Mouse (Mus musculus): ENCODE measurements around the gene Srpk3. TPM values are rescaled to one million over a fixed set of nuclear protein-coding genes. Genes with fewer than 3 reads are reported as not detected.
A peak's percentile ranks its signal among the peaks of the same experiment; 100 is the strongest.

Gene Srpk3
- polyA plus RNA-seq, 1 experiment from 2014 or later: 0.99 TPM

DNA sequence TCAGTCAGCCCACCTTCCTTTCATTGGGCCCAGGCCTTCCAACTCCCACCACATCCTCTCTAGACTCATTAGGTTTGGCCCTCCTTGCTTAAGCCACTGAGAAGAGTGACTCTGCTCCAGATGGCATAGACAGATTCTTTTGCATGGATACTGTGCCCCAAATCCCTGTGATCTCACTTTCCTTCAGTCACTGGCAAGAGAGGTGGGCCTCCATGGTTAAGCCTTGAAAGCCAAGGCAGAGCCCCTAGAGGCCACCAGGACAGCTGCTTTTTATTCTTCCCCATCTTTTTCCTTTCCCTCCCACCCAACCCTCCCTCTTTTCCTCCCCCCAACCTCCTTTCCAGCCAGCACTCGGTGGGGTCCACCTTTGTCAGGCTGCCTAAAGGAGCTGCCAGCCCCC, 19.3 kb downstream of the Srpk3 start:
- Histone ChIP-seq H3K27me3 (replicated peaks; ENCODE audit: control insufficient read depth, insufficient read depth, low read length) (no peaks in the 10 kb centered on the region), H3K27ac (ENCODE audit: low read length) (no peak overlapping the region), H3K4me1 (ENCODE audit: control insufficient read depth, insufficient read depth, low read length) (0 out of 2 replicates have a peak, but pooled peaks cover 1% of the 10 kb centered on the region), H3K4me3 (ENCODE audit: low read length) (no peak overlapping the region), H3K9ac (ENCODE audit: low read depth, low read length) (no peak overlapping the region), H3K9me3 (ENCODE audit: control insufficient read depth, low read length) (no peaks in the 10 kb centered on the region), H3K36me3 (ENCODE audit: control insufficient read depth, insufficient read depth, low read length) (no peaks in the 10 kb centered on the region), H3K4me2 (ENCODE audit: low read depth, low read length) (no peak overlapping the region)
- ATAC-seq: no peak
- WGBS: 60% methylated on average over 1 of the region's 1 CpGs

DNA sequence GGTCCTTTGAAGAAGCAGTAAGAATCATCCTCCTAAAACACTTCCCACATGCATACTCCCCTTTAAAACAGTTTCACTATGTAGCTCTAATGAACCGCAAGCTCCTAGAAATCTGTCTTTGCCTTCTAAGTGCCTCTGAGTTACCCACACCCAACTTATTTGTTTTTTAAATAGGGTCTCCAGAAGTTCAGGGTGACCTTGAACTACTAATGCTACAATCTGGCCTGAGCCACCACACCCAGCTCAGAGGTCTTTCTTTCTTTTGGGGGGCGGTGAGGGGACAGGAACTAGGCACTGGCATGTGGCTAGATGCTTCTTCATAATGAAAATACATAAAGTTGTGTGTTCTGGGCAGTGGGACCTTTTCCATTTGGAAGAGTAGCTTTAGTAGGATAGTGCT, 23.3 kb downstream of the Srpk3 start:
- no peaks in the 10 kb centered on the region for H3K27me3 ChIP-seq (replicated peaks; ENCODE audit: control insufficient read depth, insufficient read depth, low read length)

DNA sequence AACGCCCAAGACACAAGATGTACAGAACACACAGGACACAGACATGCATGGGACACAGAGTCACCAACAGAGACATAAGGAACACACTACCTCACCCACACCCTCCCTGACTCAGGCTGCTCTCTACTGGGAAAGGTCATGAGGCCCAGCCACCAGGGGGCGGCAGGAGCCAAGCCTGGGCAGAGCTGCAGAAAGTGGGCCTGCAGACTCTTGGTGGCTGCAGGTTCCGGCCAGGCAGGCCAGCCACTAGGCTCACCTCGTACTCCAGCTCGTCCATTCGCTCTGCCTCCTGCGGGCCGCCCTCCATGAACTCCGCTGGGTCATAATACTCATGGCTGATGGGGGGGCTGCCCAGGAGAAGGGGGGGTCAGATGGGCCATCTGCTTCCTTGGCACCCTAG, 24.3 kb downstream of the Srpk3 start:
- ATAC-seq: peak; percentile 79
- H3K36me3 ChIP-seq (ENCODE audit: control insufficient read depth, insufficient read depth, low read length): no peaks in the 10 kb centered on the region
- no peaks in the 10 kb centered on the region for H3K9me3 ChIP-seq (ENCODE audit: control insufficient read depth, low read length)
- H3K9ac ChIP-seq (ENCODE audit: low read depth, low read length): no peak overlapping the region
- H3K27me3 ChIP-seq (replicated peaks; ENCODE audit: control insufficient read depth, insufficient read depth, low read length): no peaks in the 10 kb centered on the region
- H3K27ac ChIP-seq (ENCODE audit: low read length): no peak overlapping the region
- H3K4me1 ChIP-seq (ENCODE audit: control insufficient read depth, insufficient read depth, low read length): no peaks in the 10 kb centered on the region
- WGBS: 37% methylated on average over 9 of the region's 9 CpGs
- no peak overlapping the region for H3K4me2 ChIP-seq (ENCODE audit: low read depth, low read length)
- H3K4me3 ChIP-seq (ENCODE audit: low read length): no peak overlapping the region

More for the DNA sequence above, 23.3 kb downstream of the Srpk3 start:
- Histone ChIP-seq H3K36me3 (ENCODE audit: control insufficient read depth, insufficient read depth, low read length) (no peaks in the 10 kb centered on the region), H3K9me3 (ENCODE audit: control insufficient read depth, low read length) (no peaks in the 10 kb centered on the region), H3K4me1 (ENCODE audit: control insufficient read depth, insufficient read depth, low read length) (no peaks in the 10 kb centered on the region), H3K9ac (ENCODE audit: low read depth, low read length) (no peak overlapping the region), H3K27ac (ENCODE audit: low read length) (no peak overlapping the region), H3K4me2 (ENCODE audit: low read depth, low read length) (no peak overlapping the region), H3K4me3 (ENCODE audit: low read length) (no peak overlapping the region)
- ATAC-seq: no peak
- WGBS: 76% methylated on average over 2 of the region's 2 CpGs

DNA sequence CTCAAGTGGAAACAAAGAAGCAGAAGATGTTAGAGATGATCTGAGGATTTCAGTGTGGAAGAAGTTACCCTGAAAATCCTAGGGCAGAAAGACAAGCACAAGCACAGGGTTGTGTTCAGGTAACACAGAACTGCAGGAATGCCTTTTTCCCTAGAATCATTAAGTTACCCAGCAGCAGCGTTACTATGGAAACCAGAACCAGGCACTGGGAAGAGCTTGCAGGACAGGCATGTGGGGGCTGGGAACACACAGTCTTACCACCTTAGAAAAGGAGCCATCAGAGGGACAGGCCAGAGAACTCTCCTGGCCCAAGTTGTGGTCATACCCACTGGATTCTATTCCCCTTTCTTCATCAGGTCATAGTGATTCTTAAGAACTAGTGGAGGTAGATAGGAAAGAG, 31.6 kb downstream of the Srpk3 start:
- Histone ChIP-seq H3K27me3 (replicated peaks; ENCODE audit: control insufficient read depth, insufficient read depth, low read length) (no peaks in the 10 kb centered on the region), H3K9me3 (ENCODE audit: control insufficient read depth, low read length) (no peaks in the 10 kb centered on the region), H3K4me1 (ENCODE audit: control insufficient read depth, insufficient read depth, low read length) (no peaks in the 10 kb centered on the region), H3K4me2 (ENCODE audit: low read depth, low read length) (no peak overlapping the region), H3K36me3 (ENCODE audit: control insufficient read depth, insufficient read depth, low read length) (no peaks in the 10 kb centered on the region), H3K4me3 (ENCODE audit: low read length) (no peak overlapping the region), H3K27ac (ENCODE audit: low read length) (no peak overlapping the region), H3K9ac (ENCODE audit: low read depth, low read length) (no peak overlapping the region)
- WGBS: 65% methylated on average over 1 of the region's 1 CpGs
- ATAC-seq: no peak

DNA sequence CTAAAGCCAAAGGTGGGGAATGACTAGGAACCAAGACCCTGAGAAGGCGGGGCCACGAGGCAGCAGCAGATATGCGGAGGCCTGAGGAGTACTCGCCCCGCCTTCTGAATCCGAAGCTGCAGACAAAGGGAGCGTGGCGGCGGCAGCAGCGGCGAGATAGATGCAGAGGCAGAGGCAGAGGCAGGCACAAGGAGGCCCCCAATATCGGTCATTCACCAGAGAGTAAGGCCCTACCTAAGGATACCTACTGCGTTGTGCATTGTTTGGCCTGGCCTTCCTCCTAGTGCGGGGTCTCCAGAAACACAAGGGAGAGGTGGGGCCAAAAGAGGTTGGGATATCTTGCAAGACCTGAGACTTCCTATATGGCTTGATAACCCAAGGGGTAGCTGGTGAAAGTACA, 40.9 kb downstream of the Srpk3 start:
- Histone ChIP-seq H3K4me1 (ENCODE audit: control insufficient read depth, insufficient read depth, low read length) (no peaks in the 10 kb centered on the region), H3K27me3 (replicated peaks; ENCODE audit: control insufficient read depth, insufficient read depth, low read length) (no peaks in the 10 kb centered on the region), H3K36me3 (ENCODE audit: control insufficient read depth, insufficient read depth, low read length) (no peaks in the 10 kb centered on the region), H3K4me2 (ENCODE audit: low read depth, low read length) (peak overlapping the region; percentile 48), H3K9me3 (ENCODE audit: control insufficient read depth, low read length) (no peaks in the 10 kb centered on the region), H3K9ac (ENCODE audit: low read depth, low read length) (peak overlapping the region; percentile 56; the same call in 1 of the 2 replicates), H3K4me3 (ENCODE audit: low read length) (peak overlapping the region; percentile 29), H3K27ac (ENCODE audit: low read length) (no peak overlapping the region)
- no peak; the same call in 1 of the 2 replicates for ATAC-seq
- WGBS: 17% methylated on average over 14 of the region's 14 CpGs

DNA sequence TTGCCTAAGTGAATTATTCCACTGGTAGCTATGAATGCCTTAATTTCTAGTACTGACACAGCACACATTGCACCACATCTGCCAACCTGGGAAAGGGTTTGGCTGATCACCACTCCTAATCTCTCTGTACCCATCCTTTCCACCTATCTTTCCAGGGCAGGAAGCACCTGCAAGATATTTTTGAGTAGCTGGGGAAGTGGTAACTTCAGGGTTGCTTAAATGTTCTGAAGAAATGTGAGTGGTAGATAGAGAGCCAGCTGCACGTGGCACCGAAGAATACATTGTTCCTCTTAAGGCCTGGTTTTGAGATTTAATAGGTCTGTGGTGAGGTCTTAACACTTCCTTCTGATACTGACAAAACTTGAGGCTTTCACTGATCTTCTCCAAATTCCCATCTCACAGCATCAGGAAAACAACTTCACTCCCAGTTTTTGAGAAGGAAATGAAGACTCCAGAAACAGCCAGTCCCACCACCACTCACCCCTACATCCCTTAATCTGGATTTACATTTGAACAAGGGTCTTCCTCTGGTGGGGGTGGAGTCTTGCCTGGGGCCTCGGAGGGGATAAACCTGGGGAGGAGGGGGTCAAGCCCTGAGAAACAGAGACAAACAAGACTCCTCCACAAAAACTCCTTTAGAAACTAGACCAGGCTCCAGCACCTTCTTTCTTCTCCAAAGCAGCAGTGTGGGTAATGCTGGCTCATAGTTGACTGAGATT, 42.5 kb downstream of the Srpk3 start:
- WGBS: 58% methylated on average over 3 of the region's 3 CpGs
- no peaks in the 10 kb centered on the region for H3K9me3 ChIP-seq (ENCODE audit: control insufficient read depth, low read length)
- ATAC-seq: no peak
- H3K4me2 ChIP-seq (ENCODE audit: low read depth, low read length): no peak overlapping the region
- H3K9ac ChIP-seq (ENCODE audit: low read depth, low read length): no peak overlapping the region
- H3K4me1 ChIP-seq (ENCODE audit: control insufficient read depth, insufficient read depth, low read length): no peaks in the 10 kb centered on the region
- H3K27me3 ChIP-seq (replicated peaks; ENCODE audit: control insufficient read depth, insufficient read depth, low read length): no peaks in the 10 kb centered on the region
- no peak overlapping the region for H3K4me3 ChIP-seq (ENCODE audit: low read length)
- no peak overlapping the region for H3K27ac ChIP-seq (ENCODE audit: low read length)
- no peaks in the 10 kb centered on the region for H3K36me3 ChIP-seq (ENCODE audit: control insufficient read depth, insufficient read depth, low read length)

DNA sequence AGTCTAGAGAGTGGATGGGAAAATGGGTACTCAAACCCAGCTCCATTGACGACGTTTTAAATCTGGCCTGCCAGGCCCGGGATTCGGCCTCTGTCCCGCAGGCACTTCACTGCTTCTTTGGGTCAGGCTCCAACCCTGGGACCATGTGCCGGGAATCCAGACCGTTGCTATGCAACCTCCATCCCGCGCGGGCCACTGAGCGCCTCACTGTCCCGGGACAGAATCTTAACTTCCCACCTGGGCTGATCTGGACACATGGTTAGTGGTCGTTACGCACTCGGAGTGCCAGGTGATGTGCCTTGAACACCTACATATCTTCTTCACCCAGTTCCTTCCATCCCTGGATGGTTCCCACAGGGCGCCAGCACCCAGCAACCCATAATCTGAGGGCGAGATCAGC, 49.5 kb downstream of the Srpk3 start:
- Histone ChIP-seq H3K27me3 (replicated peaks; ENCODE audit: control insufficient read depth, insufficient read depth, low read length) (peaks cover 16% of the 10 kb centered on the region), H3K9ac (ENCODE audit: low read depth, low read length) (peak overlapping the region; percentile 19; the same call in 1 of the 2 replicates), H3K4me2 (ENCODE audit: low read depth, low read length) (peak overlapping the region; percentile 73), H3K9me3 (ENCODE audit: control insufficient read depth, low read length) (no peaks in the 10 kb centered on the region), H3K4me1 (ENCODE audit: control insufficient read depth, insufficient read depth, low read length) (no peaks in the 10 kb centered on the region), H3K36me3 (ENCODE audit: control insufficient read depth, insufficient read depth, low read length) (no peaks in the 10 kb centered on the region), H3K4me3 (ENCODE audit: low read length) (peak overlapping the region; percentile 63), H3K27ac (ENCODE audit: low read length) (no peak overlapping the region)
- WGBS: 13% methylated on average over 17 of the region's 17 CpGs
- ATAC-seq: no peak

DNA sequence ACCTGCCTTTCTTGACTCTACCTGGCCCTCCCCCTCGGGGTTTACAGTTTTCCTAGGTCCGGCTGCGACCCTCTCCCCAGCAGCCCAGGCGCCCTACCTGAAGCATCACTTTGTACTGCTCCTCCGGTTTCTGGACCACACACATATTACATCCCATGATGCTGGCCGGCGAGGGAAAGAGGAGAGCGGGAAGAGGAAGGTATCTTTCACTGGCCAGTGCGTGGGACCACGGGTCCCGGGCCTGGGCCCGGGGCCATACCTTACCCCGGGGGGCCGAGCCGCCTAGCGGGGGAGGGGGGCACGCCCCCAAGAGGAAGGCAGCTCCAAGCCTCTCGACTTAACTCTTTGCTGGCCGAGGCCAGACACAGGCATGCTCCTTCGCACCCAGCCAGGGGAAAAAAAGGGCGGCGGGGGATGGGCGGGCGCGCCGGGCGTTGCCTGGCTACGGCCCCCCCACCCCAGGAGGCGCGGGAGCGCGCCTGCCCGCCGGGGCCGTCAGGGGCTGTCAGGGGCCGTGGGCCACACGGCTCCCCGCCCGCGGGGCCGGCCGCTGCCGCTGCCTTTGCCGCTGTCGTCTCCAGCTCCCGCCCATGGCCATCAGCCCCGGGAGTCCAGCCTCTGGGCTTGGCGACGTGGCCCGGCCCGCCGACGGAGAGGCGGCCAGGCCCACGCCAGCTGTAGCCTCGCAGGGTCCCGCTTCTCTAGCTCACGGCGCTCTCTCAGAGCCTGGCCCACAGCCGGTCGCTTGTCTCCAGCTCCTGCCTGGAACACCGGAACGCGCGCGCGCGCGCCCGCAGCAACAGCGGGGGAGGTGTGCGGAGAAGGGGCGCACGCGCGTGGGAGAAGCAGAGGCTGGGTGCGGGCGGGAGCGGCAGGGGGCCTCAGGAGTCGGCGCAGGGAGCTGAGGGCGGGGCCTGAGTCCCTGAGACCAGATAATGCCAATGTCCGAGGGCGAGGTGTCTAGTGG, 50.3 kb downstream of the Srpk3 start, which contains the start of gene Pdzd4:
TSS of gene Pdzd4 (minus strand) at position 785 of the 967 bp plus-strand sequence.
- peak within 1 kb of the TSS; percentile 63 for H3K4me3 ChIP-seq (ENCODE audit: low read length)
- WGBS: 14% methylated on average over 65 of the region's 84 CpGs
- peak within 1 kb of the TSS; percentile 67 for H3K9ac ChIP-seq (ENCODE audit: low read depth, low read length)
- H3K27ac ChIP-seq (ENCODE audit: low read length): no peak within 1 kb of the TSS
- no peaks in the 10 kb centered on the region for H3K36me3 ChIP-seq (ENCODE audit: control insufficient read depth, insufficient read depth, low read length)
- H3K4me1 ChIP-seq (ENCODE audit: control insufficient read depth, insufficient read depth, low read length): no peaks in the 10 kb centered on the region
- ATAC-seq: peak; percentile 75
- H3K27me3 ChIP-seq (replicated peaks; ENCODE audit: control insufficient read depth, insufficient read depth, low read length): peaks cover 16% of the 10 kb centered on the region
- H3K9me3 ChIP-seq (ENCODE audit: control insufficient read depth, low read length): no peaks in the 10 kb centered on the region
- H3K4me2 ChIP-seq (ENCODE audit: low read depth, low read length): peak within 1 kb of the TSS; percentile 73
